12 mouse cellular contexts compared by ENCODE assay signal in the genomic region with DNA sequence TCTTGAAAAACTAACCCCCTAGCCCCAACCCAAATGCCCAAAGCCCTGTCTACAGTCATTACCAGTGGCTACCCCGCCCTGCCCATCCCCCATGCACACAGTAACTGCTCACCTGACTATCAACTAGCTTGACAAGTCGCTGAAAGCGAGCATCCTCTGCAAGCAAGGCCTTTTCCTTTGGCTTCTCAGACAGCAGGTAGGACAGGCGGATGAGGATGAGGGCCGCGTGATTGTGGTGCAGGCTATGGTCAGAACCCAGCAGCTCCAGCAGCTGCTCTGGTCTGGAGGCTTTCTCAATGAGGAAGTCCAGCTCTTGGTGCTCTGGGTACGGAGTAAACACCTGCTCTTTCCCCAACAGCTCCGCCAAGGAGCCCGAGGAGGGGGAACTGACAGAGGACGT. TPM values are rescaled to one million over a fixed set of nuclear protein-coding genes. Genes with fewer than 3 reads are reported as not detected.
DNase-seq lines count a peak whose midpoint lies in the region; ATAC-seq and TF ChIP-seq lines count a peak whose summit lies in the region.
"Had no signal": no experiment of that assay in that cellular context is flagged by ENCODE, and none has a peak within 500 bp of the region (broad histone marks: within the 10 kb centered on the region; RNA-seq: fewer than 3 reads in every experiment).

No protein-coding gene starts in this region.

- no peak for ATAC-seq in heart, embryonic 16.5 days (replicated peaks; ENCODE audit: extremely low read depth, insufficient read depth, low FRiP score)
- ATAC-seq in G1E (ENCODE audit: extremely low read depth, insufficient number of reproducible peaks, low FRiP score, poor library complexity, severe bottlenecking) = no peak
- no peak for ATAC-seq in intestine, embryonic 15.5 days
- peak; percentile 9; the same call in 1 of the 2 replicates for ATAC-seq in megakaryocyte progenitor cell, adult 5-6 weeks (replicated peaks; ENCODE audit: poor library complexity)
- no peak for ATAC-seq in kidney, embryonic 16.5 days (ENCODE audit: low FRiP score, low TSS enrichment)
- ATAC-seq: Patski had no signal

- no peak for DNase-seq in heart, adult 8-10 months (ENCODE audit: low spot score)
- DNase-seq in G1E (ENCODE audit: low spot score) = no peak
- no peak for DNase-seq in right cerebral cortex, adult 18-20 months
- DNase-seq: thymus, postnatal 36 days had no signal

- WGBS in heart, embryonic 16.5 days = 82% methylated on average over 10 of the region's 10 CpGs
- WGBS in intestine, embryonic 15.5 days = 85% methylated on average over 10 of the region's 10 CpGs
- 88% methylated on average over 10 of the region's 10 CpGs for WGBS in kidney, embryonic 16.5 days

- TF ChIP-seq CTCF in G1E (IDR thresholded peaks at IDR 0.05; ENCODE audit: low read depth, low read length) = no peak

- H3K9me3 ChIP-seq in heart, embryonic 16.5 days (replicated peaks; ENCODE audit: control insufficient read depth, low read length) = no peaks in the 10 kb centered on the region
- no peaks in the 10 kb centered on the region for H3K9me3 ChIP-seq in G1E (replicated peaks)
- no peaks in the 10 kb centered on the region for H3K9me3 ChIP-seq in intestine, embryonic 15.5 days
- no peaks in the 10 kb centered on the region for H3K9me3 ChIP-seq in kidney, embryonic 16.5 days (ENCODE audit: low read length)
- H3K9me3 ChIP-seq: embryonic facial prominence, embryonic 13.5 days had no signal

- peak overlapping the region; percentile 90 for H3K4me2 ChIP-seq in heart, embryonic 16.5 days (ENCODE audit: low read depth, low read length)
- H3K4me2 ChIP-seq in intestine, embryonic 15.5 days (replicated peaks) = peak overlapping the region; percentile 66
- H3K4me2 ChIP-seq in kidney, embryonic 16.5 days (replicated peaks; ENCODE audit: low read depth, low read length) = no peak overlapping the region

- no peak overlapping the region for H3K27ac ChIP-seq in heart, embryonic 16.5 days (ENCODE audit: low read length)
- H3K27ac ChIP-seq in intestine, embryonic 15.5 days = no peak overlapping the region
- H3K27ac ChIP-seq in kidney, embryonic 16.5 days (ENCODE audit: low read length) = no peak overlapping the region
- H3K27ac ChIP-seq: embryonic facial prominence, embryonic 13.5 days had no signal

- H3K9ac ChIP-seq in heart, embryonic 16.5 days (ENCODE audit: low read length) = no peak overlapping the region
- H3K9ac ChIP-seq in intestine, embryonic 15.5 days = no peak overlapping the region
- no peak overlapping the region for H3K9ac ChIP-seq in kidney, embryonic 16.5 days (replicated peaks; ENCODE audit: low read length)

- H3K4me3 ChIP-seq in heart, embryonic 16.5 days (ENCODE audit: low read length) = peak overlapping the region; percentile 76
- peak overlapping the region; percentile 87 for H3K4me3 ChIP-seq in G1E (ENCODE audit: low read depth, low read length)
- H3K4me3 ChIP-seq in intestine, embryonic 15.5 days (replicated peaks) = peak overlapping the region; percentile 77; the same call in 1 of the 2 replicates
- H3K4me3 ChIP-seq in kidney, embryonic 16.5 days (ENCODE audit: low read length) = no peak overlapping the region

- peaks cover 49% of the 10 kb centered on the region for H3K36me3 ChIP-seq in heart, embryonic 16.5 days (ENCODE audit: control insufficient read depth, insufficient read depth)
- H3K36me3 ChIP-seq in G1E (replicated peaks) = peaks cover 65% of the 10 kb centered on the region
- peaks cover 37% of the 10 kb centered on the region for H3K36me3 ChIP-seq in intestine, embryonic 15.5 days
- H3K36me3 ChIP-seq in kidney, embryonic 16.5 days (ENCODE audit: insufficient read depth, low read length) = peaks cover 48% of the 10 kb centered on the region

- no peaks in the 10 kb centered on the region for H3K27me3 ChIP-seq in heart, embryonic 16.5 days (ENCODE audit: control insufficient read depth, insufficient read depth, low read length)
- H3K27me3 ChIP-seq in G1E (ENCODE audit: insufficient read depth, low read length) = no peaks in the 10 kb centered on the region
- no peaks in the 10 kb centered on the region for H3K27me3 ChIP-seq in intestine, embryonic 15.5 days (replicated peaks)
- H3K27me3 ChIP-seq in kidney, embryonic 16.5 days (ENCODE audit: insufficient read depth, low read length) = no peaks in the 10 kb centered on the region
- H3K27me3 ChIP-seq: embryonic facial prominence, embryonic 13.5 days; Patski had no signal

- H3K4me1 ChIP-seq in heart, embryonic 16.5 days (ENCODE audit: control insufficient read depth, insufficient read depth, low read length) = peaks cover 25% of the 10 kb centered on the region
- peaks cover 75% of the 10 kb centered on the region for H3K4me1 ChIP-seq in G1E (ENCODE audit: insufficient read depth, low read depth, low read length)
- peaks cover 13% of the 10 kb centered on the region for H3K4me1 ChIP-seq in intestine, embryonic 15.5 days (replicated peaks)
- H3K4me1 ChIP-seq in kidney, embryonic 16.5 days (ENCODE audit: insufficient read depth, low read length) = peaks cover 22% of the 10 kb centered on the region

RNA-seq across cellular contexts. Expression of a gene that starts 2.2 kb away (rescaled TPM):
- 49.8 and 51.0 TPM in 2 replicates for polyA plus RNA-seq in heart, embryonic 16.5 days (2015; fragmentation: Nextera tagmentation; extraction: Ambion mirVana)
- total RNA-seq in heart, adult 8-10 months (2022) = 100 to 1,000 TPM in 3 of 4 experiments, 10 to 100 TPM in 1; 96.9 to 117 (median 106) TPM
- total RNA-seq in G1E (2014; fragmentation: Nextera tagmentation) (71.1 and 72.1 TPM in 2 replicates), G1E (2017) (30.0 and 33.7 TPM in 2 replicates)
- polyA plus RNA-seq in G1E (2012) = 211 and 218 TPM in 2 replicates
- 56.3 and 57.6 TPM in 2 replicates for polyA plus RNA-seq in intestine, embryonic 15.5 days (2015; fragmentation: Nextera tagmentation; extraction: Ambion mirVana)
- 46.2 and 58.3 TPM in 2 replicates for total RNA-seq in megakaryocyte progenitor cell, adult 5-6 weeks (2015)
- 36.7 and 52.1 TPM in 2 replicates for total RNA-seq in megakaryocyte progenitor cell, adult 5-6 weeks (2017)
- 45.6 and 49.1 TPM in 2 replicates for polyA plus RNA-seq in kidney, embryonic 16.5 days (2015; fragmentation: Nextera tagmentation; extraction: Ambion mirVana)

RNA-seq across cellular contexts. Expression of a gene that starts 14.7 kb away (rescaled TPM):
- not detected in 2 replicates for polyA plus RNA-seq in heart, embryonic 16.5 days (2015; fragmentation: Nextera tagmentation; extraction: Ambion mirVana)
- not detected for total RNA-seq in heart, adult 8-10 months (2022)
- total RNA-seq in G1E (2014; fragmentation: Nextera tagmentation) (not detected in 2 replicates), G1E (2017) (not detected in 2 replicates)
- not detected in 2 replicates for polyA plus RNA-seq in G1E (2012)
- not detected in 2 replicates for polyA plus RNA-seq in intestine, embryonic 15.5 days (2015; fragmentation: Nextera tagmentation; extraction: Ambion mirVana)
- not detected in 2 replicates for total RNA-seq in megakaryocyte progenitor cell, adult 5-6 weeks (2015)
- total RNA-seq in megakaryocyte progenitor cell, adult 5-6 weeks (2017) = not detected in 2 replicates
- polyA plus RNA-seq in kidney, embryonic 16.5 days (2015; fragmentation: Nextera tagmentation; extraction: Ambion mirVana) = not detected in 2 replicates
- total RNA-seq: layer of hippocampus, adult 18-20 months had no signal
- polyA plus RNA-seq: embryonic facial prominence, embryonic 13.5 days; lung, embryonic 16.5 days; Patski had no signal

RNA-seq across cellular contexts. Expression of a gene that starts 17.9 kb away (rescaled TPM):
- 1.0 and 1.1 TPM in 2 replicates for polyA plus RNA-seq in heart, embryonic 16.5 days (2015; fragmentation: Nextera tagmentation; extraction: Ambion mirVana)
- total RNA-seq in heart, adult 8-10 months (2022) = under 1 TPM; 0.22 to 0.65 (median 0.50) TPM
- total RNA-seq in G1E (2014; fragmentation: Nextera tagmentation) (not detected in 2 replicates), G1E (2017) (under 0.01 and 0.05 TPM in 2 replicates)
- not detected in 2 replicates for polyA plus RNA-seq in G1E (2012)
- polyA plus RNA-seq in intestine, embryonic 15.5 days (2015; fragmentation: Nextera tagmentation; extraction: Ambion mirVana) = 6.2 and 6.3 TPM in 2 replicates
- total RNA-seq in megakaryocyte progenitor cell, adult 5-6 weeks (2015) = not detected in 2 replicates
- total RNA-seq in megakaryocyte progenitor cell, adult 5-6 weeks (2017) = not detected in 2 replicates
- 1.9 and 2.0 TPM in 2 replicates for polyA plus RNA-seq in kidney, embryonic 16.5 days (2015; fragmentation: Nextera tagmentation; extraction: Ambion mirVana)

RNA-seq across cellular contexts. Expression of a gene that starts 34.6 kb away (rescaled TPM):
- 4.3 and 5.9 TPM in 2 replicates for polyA plus RNA-seq in heart, embryonic 16.5 days (2015; fragmentation: Nextera tagmentation; extraction: Ambion mirVana)
- total RNA-seq in heart, adult 8-10 months (2022) = 1 to 10 TPM; 4.0 to 5.6 (median 5.5) TPM
- total RNA-seq in G1E (2014; fragmentation: Nextera tagmentation) (not detected in 2 replicates), G1E (2017) (not detected in 2 replicates)
- not detected in 2 replicates for polyA plus RNA-seq in G1E (2012)
- polyA plus RNA-seq in intestine, embryonic 15.5 days (2015; fragmentation: Nextera tagmentation; extraction: Ambion mirVana) = 5.4 and 6.1 TPM in 2 replicates
- not detected in 2 replicates for total RNA-seq in megakaryocyte progenitor cell, adult 5-6 weeks (2015)
- not detected in 2 replicates for total RNA-seq in megakaryocyte progenitor cell, adult 5-6 weeks (2017)
- 15.4 and 16.5 TPM in 2 replicates for polyA plus RNA-seq in kidney, embryonic 16.5 days (2015; fragmentation: Nextera tagmentation; extraction: Ambion mirVana)
